Mouse (Mus musculus): ENCODE data around the gene Gm37240. TPM values are rescaled to one million over a fixed set of nuclear protein-coding genes. Genes with fewer than 3 reads are reported as not detected.

Gm37240 gene
- polyA plus RNA-seq, 1 experiment: not detected

GRCm38 (mm10) chr3:85108396-85108795 lies 778.9 kb downstream of the Gm37240 start:
- no peak for TF ChIP-seq GATA1 (IDR thresholded peaks at IDR 0.05; ENCODE audit: low read length)

DNA sequence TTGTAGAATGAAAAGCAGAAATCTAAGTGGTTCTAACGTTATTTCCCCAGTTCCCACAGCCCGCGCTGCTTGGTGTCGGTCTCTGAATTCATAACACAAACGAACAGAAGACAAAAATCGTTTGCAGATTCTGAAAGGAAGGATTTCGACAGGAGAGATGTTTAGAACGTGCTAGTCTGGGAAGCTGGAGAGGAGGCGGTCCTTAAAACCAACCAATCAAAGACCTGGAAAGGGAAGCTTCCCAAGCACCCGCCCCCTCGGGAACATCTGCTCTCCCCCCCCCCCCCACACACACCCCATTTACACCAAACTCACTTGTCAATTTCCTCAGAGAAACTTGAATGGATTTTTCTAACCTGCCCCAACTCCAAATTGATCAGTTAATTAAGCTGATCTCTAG lies 780.4 kb downstream of the Gm37240 start:
- TF ChIP-seq GATA1 (IDR thresholded peaks at IDR 0.05; ENCODE audit: low read length): no peak

GRCm38 (mm10) chr3:85104301-85104700 lies 783.0 kb downstream of the Gm37240 start:
- no peak for TF ChIP-seq GATA1 (IDR thresholded peaks at IDR 0.05; ENCODE audit: low read length)

- no peak for TF ChIP-seq GATA1 (IDR thresholded peaks at IDR 0.05; ENCODE audit: low read length)
Observed at GRCm38 (mm10) chr3:85080882-85081558, 806.3 kb downstream of the Gm37240 start.

GRCm38 (mm10) chr3:85064113-85064512 lies 823.2 kb downstream of the Gm37240 start:
- no peak for TF ChIP-seq GATA1 (IDR thresholded peaks at IDR 0.05; ENCODE audit: low read length)

DNA sequence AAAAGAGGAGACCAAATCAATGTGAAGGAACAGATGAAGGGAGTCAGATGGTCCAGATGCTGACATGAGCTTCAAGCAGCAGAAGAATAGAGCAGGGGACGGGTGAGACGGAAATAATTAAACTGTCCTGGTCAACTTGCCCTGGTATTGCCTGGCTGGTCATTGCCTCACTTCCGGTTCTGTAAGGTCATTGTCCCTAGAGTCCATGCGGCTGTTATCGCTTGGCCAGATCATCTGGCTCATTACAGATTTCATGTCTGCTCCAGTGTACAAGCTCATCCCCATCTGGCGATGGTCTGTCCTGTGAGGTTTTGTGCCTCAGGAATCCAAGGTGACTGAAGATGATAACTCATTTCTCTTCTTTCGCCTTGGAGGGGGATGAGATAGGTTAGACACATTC lies 827.2 kb downstream of the Gm37240 start:
- TF ChIP-seq GATA1 (IDR thresholded peaks at IDR 0.05; ENCODE audit: low read length): no peak

DNA sequence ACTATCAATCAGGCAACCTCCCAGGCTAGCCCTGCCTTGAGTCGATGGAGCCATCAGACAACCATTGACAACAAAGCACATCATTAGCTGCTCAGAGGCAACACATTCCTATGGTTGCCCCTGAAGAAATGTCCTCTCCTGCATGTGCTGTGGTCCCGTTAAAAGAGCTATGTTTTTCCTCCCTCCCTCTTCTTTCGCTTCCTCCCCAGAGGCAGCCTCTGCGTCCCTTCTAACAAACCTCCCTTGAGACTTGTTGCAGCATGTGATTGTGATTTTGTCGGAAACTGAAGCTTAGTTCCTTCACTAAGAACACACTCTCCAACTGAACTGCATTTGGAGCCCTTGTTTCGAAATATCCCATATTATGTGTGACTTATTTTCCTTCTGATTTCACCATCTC lies 830.1 kb downstream of the Gm37240 start:
- TF ChIP-seq GATA1 (IDR thresholded peaks at IDR 0.05; ENCODE audit: low read length): no peak

- TF ChIP-seq GATA1 (IDR thresholded peaks at IDR 0.05; ENCODE audit: low read length): no peak
Observed at GRCm38 (mm10) chr3:85053526-85053925, 833.8 kb downstream of the Gm37240 start.

- no peak for TF ChIP-seq GATA1 (IDR thresholded peaks at IDR 0.05; ENCODE audit: low read length)
Observed at GRCm38 (mm10) chr3:85052196-85052595, 835.1 kb downstream of the Gm37240 start.

DNA sequence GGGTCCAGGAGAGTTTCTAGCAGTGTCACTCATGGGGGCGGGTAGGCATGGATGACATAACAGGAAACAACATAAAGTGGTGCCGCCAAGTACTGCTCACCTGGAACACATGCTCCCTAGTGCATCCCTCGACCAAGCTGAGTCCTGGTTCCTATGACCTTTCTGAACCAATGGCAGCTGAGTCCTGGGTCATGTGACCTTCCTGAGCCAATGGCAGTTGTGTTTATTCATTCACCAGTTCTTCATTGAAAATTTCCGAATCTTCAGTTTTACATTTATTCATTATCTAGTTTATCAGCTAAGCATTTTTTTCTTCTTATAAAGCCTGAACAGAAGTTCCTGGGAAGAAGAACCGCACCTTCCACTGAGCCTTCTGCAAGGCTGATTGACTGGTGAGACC lies 838.7 kb downstream of the Gm37240 start:
- no peak for TF ChIP-seq GATA1 (IDR thresholded peaks at IDR 0.05; ENCODE audit: low read length)

- TF ChIP-seq GATA1 (IDR thresholded peaks at IDR 0.05; ENCODE audit: low read length): no peak
Observed at GRCm38 (mm10) chr3:85043679-85044218, 843.6 kb downstream of the Gm37240 start.

- no peak for TF ChIP-seq GATA1 (IDR thresholded peaks at IDR 0.05; ENCODE audit: low read length)
Observed at GRCm38 (mm10) chr3:85042126-85042525, 845.2 kb downstream of the Gm37240 start.

DNA sequence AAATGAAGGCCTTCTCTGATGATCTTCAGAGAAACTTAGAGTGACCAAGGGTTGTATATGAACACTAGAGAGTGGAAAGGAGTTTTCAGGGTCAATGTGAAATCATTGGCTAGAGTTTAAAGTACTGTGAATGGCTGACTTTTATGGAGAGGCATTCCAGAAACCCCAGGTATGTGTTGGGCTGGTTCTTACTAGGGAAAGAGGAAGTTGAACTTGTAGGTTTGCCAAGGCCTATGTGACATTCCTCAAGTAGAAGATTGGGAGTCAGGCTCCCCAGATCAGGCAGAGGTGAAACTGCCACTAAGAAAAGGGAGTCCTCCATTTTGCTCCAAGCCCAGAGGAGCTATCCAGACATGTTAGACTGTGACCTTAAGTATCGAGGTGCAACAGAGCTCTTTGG lies 858.2 kb downstream of the Gm37240 start:
- no peak for TF ChIP-seq GATA1 (IDR thresholded peaks at IDR 0.05; ENCODE audit: low read length)

DNA sequence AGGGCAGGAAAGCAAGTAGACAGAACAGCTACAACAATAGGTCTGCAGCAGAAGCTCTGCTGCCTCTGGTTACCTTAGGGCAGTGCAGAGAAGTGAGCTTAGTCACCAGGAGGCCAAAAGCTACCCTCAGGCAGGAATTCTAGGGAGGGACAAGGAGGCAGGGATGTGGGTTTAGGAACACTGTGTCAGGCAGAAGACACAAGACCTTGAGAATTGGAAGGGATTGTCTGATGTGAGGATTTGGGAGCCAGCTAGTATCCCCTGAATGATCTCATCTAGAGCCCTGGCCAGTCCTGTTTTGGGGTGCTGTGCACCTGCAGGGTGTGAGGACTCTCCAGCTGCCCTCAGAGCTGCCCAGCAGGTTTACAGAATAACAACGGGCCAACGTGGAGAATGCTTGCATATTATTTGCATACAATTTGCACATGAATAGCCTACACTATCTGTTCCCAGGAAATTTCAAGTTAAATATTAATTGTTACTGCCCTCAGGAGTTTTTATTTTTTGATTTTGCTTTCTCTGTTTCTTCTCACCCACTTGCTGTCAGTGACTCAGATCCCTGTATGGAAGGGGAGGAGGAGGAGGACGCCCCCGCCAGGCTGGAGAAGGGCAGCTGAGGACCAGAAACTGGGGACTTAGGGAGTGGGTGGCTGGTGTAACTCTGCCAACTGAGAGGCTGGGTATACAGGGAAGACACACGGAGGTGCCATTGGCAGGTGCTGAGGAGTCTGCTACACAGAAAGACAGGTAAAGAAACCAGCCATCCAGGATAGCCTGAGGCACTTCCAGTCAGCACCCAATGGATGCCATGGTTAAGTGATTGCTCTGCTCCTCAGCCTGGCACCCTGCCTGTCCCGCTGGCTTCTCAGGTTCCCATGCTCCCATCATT lies 862.3 kb downstream of the Gm37240 start:
- TF ChIP-seq GATA1 (IDR thresholded peaks at IDR 0.05; ENCODE audit: low read length): no peak

- no peak for TF ChIP-seq GATA1 (IDR thresholded peaks at IDR 0.05; ENCODE audit: low read length)
Observed at GRCm38 (mm10) chr3:85024237-85024636, 863.1 kb downstream of the Gm37240 start.

DNA sequence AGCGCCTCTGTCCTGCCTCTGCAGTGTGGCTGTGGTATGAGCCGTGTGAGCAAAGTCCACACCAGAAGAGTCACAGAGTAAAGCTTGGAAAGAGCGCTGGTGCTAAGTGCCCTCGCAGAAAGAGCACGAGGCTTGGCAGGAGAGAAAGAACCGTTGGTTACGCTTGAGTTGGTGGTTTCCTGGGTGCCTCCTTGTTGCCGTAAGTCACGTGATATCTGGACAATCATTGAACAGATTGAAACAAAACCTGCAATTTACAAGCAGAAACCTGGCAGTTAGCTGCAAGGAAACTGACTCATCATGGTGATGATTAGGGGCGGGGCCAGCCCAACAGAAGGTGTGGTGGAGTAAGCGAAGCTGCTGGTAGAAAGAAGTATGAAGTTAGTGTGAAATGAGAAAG lies 864.5 kb downstream of the Gm37240 start:
- TF ChIP-seq GATA1 (IDR thresholded peaks at IDR 0.05; ENCODE audit: low read length): no peak

Data from G1E-ER4 (cell line).